Mouse (Mus musculus) stomach, embryonic 16.5 days (tissue): ENCODE data around the gene Orc6. TPM values are rescaled to one million over a fixed set of nuclear protein-coding genes. Genes with fewer than 3 reads are reported as not detected.
A peak's percentile ranks its signal among the peaks of the same experiment; 100 is the strongest.

ENCODE experiments used
- ATAC-seq: fragments of 200-750 bp; cut with Nextera tagmentation; 2 replicates; pipeline ENCODE4 v1.8.0; 2017; ENCODE audit warnings: moderate number of reproducible peaks, moderate TSS enrichment; ENCODE audit not compliant: insufficient read depth, low FRiP score
- H3K27ac ChIP-seq: fragments of 300-500 bp; sonication (generic); 2 replicates; pipeline ENCODE4 v1.5.1; 2014; ENCODE audit warnings: low read length
- H3K27me3 ChIP-seq: fragments of 300-500 bp; sonication (generic); 2 replicates; pipeline ENCODE4 v1.6.1; 2014; ENCODE audit warnings: low read length, control low read depth, mixed read lengths; ENCODE audit not compliant: control insufficient read depth, insufficient read depth
- H3K36me3 ChIP-seq: fragments of 300-500 bp; sonication (generic); 2 replicates; pipeline ENCODE4 v1.6.1; 2014; ENCODE audit warnings: low read length; ENCODE audit not compliant: control insufficient read depth, insufficient read depth
- H3K4me1 ChIP-seq: fragments of 300-500 bp; sonication (generic); 2 replicates; pipeline ENCODE4 v1.6.1; 2014; ENCODE audit warnings: low read length, control low read depth, mixed read lengths; ENCODE audit not compliant: control insufficient read depth, insufficient read depth
- H3K4me2 ChIP-seq: fragments of 300-500 bp; sonication (generic); 2 replicates; pipeline ENCODE4 v1.6.1; 2014; ENCODE audit warnings: low read depth, low read length, mixed read lengths
- H3K4me3 ChIP-seq: fragments of 300-500 bp; sonication (generic); replicated peaks from 2 replicates; pipeline ENCODE4 v1.5.1; 2014; ENCODE audit warnings: mild to moderate bottlenecking, low read length
- H3K9ac ChIP-seq: fragments of 300-500 bp; sonication (generic); 2 replicates; pipeline ENCODE4 v1.6.1; 2014; ENCODE audit warnings: low read length
- H3K9me3 ChIP-seq: fragments of 300-500 bp; sonication (generic); replicated peaks from 2 replicates; pipeline ENCODE4 v1.6.1; 2016; ENCODE audit warnings: low read length, control low read depth; ENCODE audit not compliant: control insufficient read depth
- WGBS: fragments of 180-500 bp; shearing (Covaris S2); extraction: QIAGEN DNeasy Blood & Tissue Kit; methylation state at CpG from one replicate; pipeline ENCODE4 v1.1.7; 2014; 5-methylcytosine and 5-hydroxymethylcytosine counted together
- polyA plus RNA-seq: library from polyadenylated mRNA; unstranded; fragments of >200 nt; fragmentation: Nextera tagmentation; extraction: Ambion mirVana; gene quantifications from 2 replicates; pipeline ENCODE4 v1.2.1, GENCODE M21; 2015

Gene Orc6
- 76.8 and 78.2 TPM in 2 replicates for polyA plus RNA-seq

DNA sequence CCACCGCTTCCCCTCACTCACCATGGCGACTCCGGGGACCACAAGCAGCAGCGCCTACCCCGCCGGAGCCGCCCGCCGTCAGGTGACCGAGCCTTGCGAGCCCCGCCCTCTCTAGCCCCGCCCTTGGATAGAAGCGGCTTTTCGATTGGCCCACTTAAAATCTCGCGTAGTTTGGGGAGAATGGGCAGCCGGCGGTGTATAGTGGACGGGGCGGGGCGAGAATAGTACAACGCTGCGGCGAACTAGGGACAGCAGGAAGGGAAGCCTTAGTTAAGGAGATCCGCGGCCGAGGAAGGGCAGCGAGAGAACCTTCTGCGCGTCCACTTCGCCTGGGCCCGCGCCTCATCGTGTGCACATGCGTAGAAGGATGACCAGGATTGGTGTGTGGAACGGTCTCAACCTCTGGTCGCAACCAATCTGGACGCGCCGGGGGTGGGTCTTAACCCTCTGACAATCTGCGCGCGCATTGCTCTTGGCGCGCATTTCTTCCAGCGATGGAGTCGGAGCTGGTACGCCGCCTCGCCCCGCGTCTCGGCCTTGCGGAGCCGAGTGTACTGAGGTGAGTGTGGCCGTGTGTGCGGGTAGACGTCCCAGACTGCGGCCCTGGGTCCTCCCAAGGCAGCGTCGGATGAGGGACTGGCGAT is at the start of gene Orc6, which contains the start of gene Vps35:
Orc6 (plus strand) TSS at position 199 of the 644 bp plus-strand sequence.
Vps35 (minus strand) TSS at position 369 of the 644 bp plus-strand sequence.
- WGBS = under 1% methylated on average over 63 of the region's 63 CpGs

GRCm38 (mm10) chr8:85286846-85287245 is 12.6 kb upstream of the Orc6 start:
- Histone ChIP-seq H3K36me3 (peaks cover 13% of the 10 kb centered on the region; the same call in 1 of the 2 replicates), H3K4me3 (no peak overlapping the region), H3K4me2 (no peak overlapping the region), H3K27me3 (no peaks in the 10 kb centered on the region), H3K4me1 (no peaks in the 10 kb centered on the region), H3K9ac (no peak overlapping the region), H3K9me3 (no peaks in the 10 kb centered on the region), H3K27ac (no peak overlapping the region)
- ATAC-seq = no peak
- WGBS = 84% methylated on average over 1 of the region's 1 CpGs

More for the DNA sequence above, at the start of gene Orc6, which contains the start of gene Vps35:
- ATAC-seq = peak; percentile 99
- Histone ChIP-seq H3K4me2 (peak within 1 kb of the TSS; percentile 82), H3K4me1 (peaks cover 27% of the 10 kb centered on the region), H3K27ac (peak within 1 kb of the TSS; percentile 98), H3K9ac (peak within 1 kb of the TSS; percentile 91), H3K27me3 (no peaks in the 10 kb centered on the region), H3K9me3 (no peaks in the 10 kb centered on the region), H3K36me3 (peaks cover 10% of the 10 kb centered on the region; the same call in 1 of the 2 replicates), H3K4me3 (peak within 1 kb of the TSS; percentile 83)

GRCm38 (mm10) chr8:85298600-85299433 is 615 bp upstream of the Orc6 start:
- Histone ChIP-seq H3K4me2 (peak overlapping the region; percentile 82), H3K4me1 (peaks cover 27% of the 10 kb centered on the region), H3K27ac (peak overlapping the region; percentile 98), H3K27me3 (no peaks in the 10 kb centered on the region), H3K9me3 (no peaks in the 10 kb centered on the region), H3K4me3 (peak overlapping the region; percentile 83), H3K36me3 (peaks cover 10% of the 10 kb centered on the region; the same call in 1 of the 2 replicates), H3K9ac (peak overlapping the region; percentile 91)
- ATAC-seq = no peak
- WGBS = under 1% methylated on average over 53 of the region's 53 CpGs

DNA sequence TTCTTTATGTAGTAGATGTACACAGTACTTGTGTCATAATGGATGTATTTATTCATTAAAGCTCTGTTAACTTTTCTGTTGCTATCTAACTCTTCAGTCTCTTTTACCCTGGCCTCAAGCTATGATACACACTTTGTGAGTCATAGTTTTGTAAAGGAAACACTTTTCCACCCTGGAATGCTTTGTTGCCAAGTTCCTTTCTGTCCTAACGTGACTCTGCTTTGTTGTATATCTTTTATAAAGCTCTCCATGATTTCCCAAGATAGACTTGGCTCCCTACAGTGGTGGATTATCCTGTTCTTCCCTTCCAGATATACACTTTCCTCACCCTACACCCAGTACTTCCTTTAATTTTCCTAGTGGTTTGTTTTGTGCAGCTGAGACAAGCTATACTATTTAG is 2.5 kb downstream of the Orc6 start:
- peaks cover 19% of the 10 kb centered on the region for H3K36me3 ChIP-seq
- ATAC-seq = no peak
- H3K4me3 ChIP-seq = no peak overlapping the region
- H3K4me1 ChIP-seq = peaks cover 27% of the 10 kb centered on the region
- no peak overlapping the region for H3K27ac ChIP-seq
- 0 out of 2 replicates have a peak overlapping the region, but pooled peaks have one; percentile 14 for H3K9ac ChIP-seq
- 24% methylated on average over 1 of the region's 1 CpGs for WGBS
- no peaks in the 10 kb centered on the region for H3K27me3 ChIP-seq
- no peaks in the 10 kb centered on the region for H3K9me3 ChIP-seq
- no peak overlapping the region for H3K4me2 ChIP-seq

DNA sequence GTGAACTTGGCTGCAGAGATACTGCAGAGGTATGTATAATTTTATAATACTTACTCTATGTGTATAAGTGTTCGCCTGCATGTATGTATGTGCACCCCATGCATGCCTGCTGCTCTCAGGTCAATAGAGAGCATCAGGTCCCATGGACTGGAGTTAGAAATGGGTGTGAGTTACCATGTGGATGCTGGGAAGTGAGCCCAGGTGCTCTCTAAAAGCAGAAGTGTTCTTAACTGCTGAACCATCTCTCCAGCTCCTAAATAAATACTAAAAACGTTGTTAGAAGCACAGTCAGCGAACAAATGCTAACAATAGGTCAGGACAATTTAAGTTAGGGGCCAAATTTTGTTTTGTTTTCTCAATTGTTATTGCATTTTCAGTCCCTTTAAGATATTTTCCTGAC is 3.5 kb downstream of the Orc6 start:
- no peaks in the 10 kb centered on the region for H3K9me3 ChIP-seq
- H3K27me3 ChIP-seq = no peaks in the 10 kb centered on the region
- H3K4me1 ChIP-seq = peaks cover 22% of the 10 kb centered on the region
- H3K4me2 ChIP-seq = no peak overlapping the region
- peaks cover 20% of the 10 kb centered on the region for H3K36me3 ChIP-seq
- ATAC-seq = no peak
- H3K27ac ChIP-seq = no peak overlapping the region
- no peak overlapping the region for H3K9ac ChIP-seq
- 82% methylated on average over 3 of the region's 3 CpGs for WGBS
- H3K4me3 ChIP-seq = no peak overlapping the region

DNA sequence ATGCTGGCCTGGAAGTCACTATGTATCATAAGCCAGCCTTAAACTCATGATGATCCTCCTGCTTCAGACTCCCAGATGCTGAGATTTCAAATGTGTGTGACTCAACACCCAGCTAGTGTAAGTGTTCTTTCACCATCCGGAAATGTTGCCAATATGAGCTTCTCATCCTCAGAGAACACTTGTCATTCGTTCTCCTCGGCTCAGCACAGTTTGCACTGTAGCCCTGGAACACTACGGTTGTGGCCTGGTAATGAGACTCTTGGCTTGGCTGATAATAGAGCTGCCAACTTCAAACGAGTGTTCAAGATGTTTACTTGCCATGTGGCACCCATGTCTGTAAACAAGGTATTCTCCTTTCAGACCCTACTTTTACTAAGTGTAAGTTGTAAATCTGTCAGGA is 4.1 kb downstream of the Orc6 start:
- no peak overlapping the region for H3K4me3 ChIP-seq
- WGBS = 87% methylated on average over 5 of the region's 5 CpGs
- H3K4me1 ChIP-seq = peaks cover 16% of the 10 kb centered on the region
- H3K9me3 ChIP-seq = no peaks in the 10 kb centered on the region
- no peak for ATAC-seq
- no peak overlapping the region for H3K9ac ChIP-seq
- no peak overlapping the region for H3K27ac ChIP-seq
- peaks cover 26% of the 10 kb centered on the region for H3K36me3 ChIP-seq
- H3K27me3 ChIP-seq = no peaks in the 10 kb centered on the region
- H3K4me2 ChIP-seq = no peak overlapping the region

- Histone ChIP-seq H3K4me1 (no peaks in the 10 kb centered on the region), H3K4me2 (no peak overlapping the region), H3K27me3 (no peaks in the 10 kb centered on the region), H3K4me3 (no peak overlapping the region), H3K27ac (no peak overlapping the region), H3K9ac (no peak overlapping the region), H3K9me3 (no peaks in the 10 kb centered on the region), H3K36me3 (peaks cover 18% of the 10 kb centered on the region)
- 89% methylated on average over 2 of the region's 2 CpGs for whole genome bisulfite sequencing
- no peak for ATAC-seq
Observed at GRCm38 (mm10) chr8:85308564-85308963, 9.1 kb downstream of the Orc6 start.

DNA sequence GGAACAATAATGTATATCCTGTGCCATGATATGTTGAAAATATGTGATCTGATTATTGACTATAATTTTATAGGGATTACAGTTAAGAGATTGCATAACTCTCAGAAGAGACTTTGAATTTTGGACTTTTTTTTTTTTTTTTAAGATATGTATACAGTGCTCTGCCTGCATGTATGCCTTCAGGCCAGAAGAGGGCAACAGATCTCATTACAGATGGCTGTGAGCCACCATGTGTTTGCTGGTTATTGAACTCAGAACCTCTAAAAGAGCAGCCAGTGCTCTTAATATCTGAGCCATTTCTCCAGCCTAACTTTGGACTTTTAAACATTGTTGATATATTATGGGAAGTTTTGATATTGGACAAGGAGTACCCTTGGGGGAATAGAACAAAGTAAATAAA is 12.3 kb downstream of the Orc6 start:
- Histone ChIP-seq H3K9me3 (no peaks in the 10 kb centered on the region), H3K27me3 (no peaks in the 10 kb centered on the region), H3K4me3 (no peak overlapping the region), H3K9ac (no peak overlapping the region), H3K4me1 (no peaks in the 10 kb centered on the region), H3K27ac (no peak overlapping the region), H3K4me2 (no peak overlapping the region), H3K36me3 (peaks cover 7% of the 10 kb centered on the region)
- no peak for ATAC-seq

GRCm38 (mm10) chr8:85313036-85313435 is 13.6 kb downstream of the Orc6 start:
- H3K9me3 ChIP-seq = 0 out of 2 replicates have a peak, but pooled peaks cover under 1% of the 10 kb centered on the region
- no peak overlapping the region for H3K4me3 ChIP-seq
- ATAC-seq = no peak
- H3K4me1 ChIP-seq = no peaks in the 10 kb centered on the region
- no peak overlapping the region for H3K9ac ChIP-seq
- no peak overlapping the region for H3K27ac ChIP-seq
- WGBS = 87% methylated on average over 3 of the region's 3 CpGs
- H3K36me3 ChIP-seq = peaks cover 6% of the 10 kb centered on the region; the same call in 1 of the 2 replicates
- no peak overlapping the region for H3K4me2 ChIP-seq
- no peaks in the 10 kb centered on the region for H3K27me3 ChIP-seq
